Mouse (Mus musculus): ENCODE results near the gene Itgax.

Itgax gene

DNA sequence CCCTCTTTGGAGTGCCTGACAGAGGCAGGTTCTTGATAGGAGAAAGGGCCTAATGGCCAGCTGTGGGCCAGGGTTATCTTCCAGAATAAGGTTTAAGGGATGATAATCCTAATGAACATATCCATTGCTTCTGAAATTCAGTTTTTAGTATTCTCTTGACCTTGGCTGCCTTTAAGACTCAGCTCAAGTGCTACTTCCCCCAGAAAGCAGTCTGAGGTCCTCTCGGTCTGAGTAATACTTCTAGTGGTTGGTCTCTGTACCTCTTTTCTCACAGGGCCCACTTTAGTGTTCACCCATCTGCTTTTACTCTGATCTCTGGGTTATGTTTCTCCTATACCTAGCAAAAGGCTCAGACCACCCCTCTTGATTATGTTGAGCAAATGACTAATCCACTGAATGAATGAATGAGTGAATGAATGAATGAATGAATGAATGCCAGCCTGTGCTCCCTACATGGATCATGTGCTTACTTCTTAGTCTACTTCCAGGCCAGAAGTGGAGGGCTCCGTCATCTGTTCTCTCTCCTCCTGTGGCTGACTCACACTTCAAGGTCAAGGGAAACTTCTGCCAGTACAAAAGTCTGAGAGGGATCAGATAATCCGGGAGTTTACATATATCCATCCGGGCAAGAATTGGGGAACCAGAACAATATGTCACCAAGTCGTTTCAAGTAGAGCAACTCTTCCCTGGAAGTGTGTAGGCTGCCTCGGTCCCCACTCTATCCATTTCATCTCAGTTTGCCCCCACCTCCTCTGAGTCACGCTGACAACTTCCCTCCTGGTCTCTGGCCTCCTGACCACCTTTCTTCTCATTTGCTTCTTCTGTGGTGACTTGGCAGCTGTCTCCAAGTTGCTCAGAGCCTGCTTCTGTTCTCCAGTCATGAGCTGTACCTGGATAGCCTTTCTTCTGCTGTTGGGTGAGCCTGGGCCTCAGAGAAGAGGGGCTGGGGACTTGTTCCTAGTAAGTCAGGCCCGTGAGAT is at the start of gene Itgax:
Itgax (plus strand) TSS at position 807 of the 980 bp plus-strand sequence.
- DNase-seq (ENCODE audit: low read depth in 1 of 2, low spot score in 2 of 2): peak in 1 of 2 experiments; percentile 33

GRCm38 (mm10) chr7:128080012-128080411 is 49.3 kb upstream of the Itgax start:
- no peak for DNase-seq (ENCODE audit: low read depth in 1 of 2, low spot score in 2 of 2)

DNA sequence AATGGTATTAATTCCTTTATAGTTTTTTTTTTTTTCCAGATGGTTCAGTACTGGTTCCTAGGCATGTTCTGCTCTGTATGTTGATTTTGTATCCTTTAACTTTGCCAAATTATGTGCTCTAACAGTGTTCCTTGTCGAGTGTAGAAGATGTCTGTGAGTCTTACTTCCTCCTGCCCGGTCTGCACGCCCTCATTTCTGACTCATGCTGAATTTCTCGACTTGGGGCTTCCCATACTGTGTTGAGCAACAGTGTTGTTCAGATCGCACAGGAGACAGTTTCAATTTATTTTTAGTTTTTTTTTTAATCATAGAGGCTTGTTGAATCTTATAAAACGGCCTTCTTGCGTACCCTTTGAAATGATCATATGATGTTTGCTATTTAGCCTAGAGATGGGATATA is 40.2 kb upstream of the Itgax start:
- peak; percentile 51 to 65 for DNase-seq (ENCODE audit: low read depth in 1 of 2, low spot score in 2 of 2)

DNA sequence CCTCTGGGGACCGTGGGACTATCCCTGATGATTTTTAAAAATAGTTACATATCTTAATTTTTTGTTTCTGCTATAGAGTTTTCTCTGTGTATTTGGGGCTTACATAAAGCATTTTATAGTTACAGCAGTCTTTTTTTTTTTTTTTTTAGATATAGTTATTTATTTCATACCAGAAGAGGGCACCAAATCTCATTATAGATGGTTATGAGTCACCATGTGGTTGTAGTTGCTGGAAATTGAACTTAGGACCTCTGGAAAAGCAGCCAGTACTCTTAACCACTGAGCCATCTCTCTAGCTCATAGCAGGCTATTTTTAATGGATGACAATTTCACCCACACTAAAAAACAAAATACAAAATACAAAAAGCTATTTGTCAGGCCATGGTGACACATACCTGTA is 31.2 kb upstream of the Itgax start:
- DNase-seq (ENCODE audit: low read depth in 1 of 2, low spot score in 2 of 2): no peak

DNA sequence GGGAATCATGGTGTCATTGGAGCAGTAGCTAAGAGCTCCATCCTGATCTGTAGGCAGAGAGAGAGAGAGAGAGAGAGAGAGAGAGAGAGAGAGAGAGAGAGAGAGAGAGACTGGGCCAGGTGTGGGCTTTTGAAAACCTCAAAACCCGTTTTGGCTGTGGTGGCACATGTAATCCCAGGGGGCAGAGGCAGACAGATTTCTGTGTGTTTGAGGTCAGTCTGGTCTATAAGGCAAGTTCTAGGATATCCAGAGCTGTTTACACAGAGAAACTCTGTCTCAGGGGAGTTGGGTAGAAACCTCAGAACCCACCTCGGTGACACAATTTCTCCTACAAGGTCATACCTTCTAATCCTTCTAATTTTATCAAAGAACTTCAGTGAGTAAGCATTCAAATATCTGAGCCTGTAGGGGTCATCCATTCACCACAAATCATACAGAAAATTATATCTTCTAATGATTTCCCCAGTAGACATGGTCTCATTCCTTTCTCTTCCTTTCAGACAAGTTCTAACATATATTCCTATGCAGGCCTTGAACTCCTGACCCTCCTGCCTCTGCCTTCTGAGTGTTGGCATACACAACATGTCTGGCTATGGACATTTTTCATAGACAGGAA is 28.5 kb upstream of the Itgax start:
- no peak for DNase-seq (ENCODE audit: low read depth in 1 of 2, low spot score in 2 of 2)

DNA sequence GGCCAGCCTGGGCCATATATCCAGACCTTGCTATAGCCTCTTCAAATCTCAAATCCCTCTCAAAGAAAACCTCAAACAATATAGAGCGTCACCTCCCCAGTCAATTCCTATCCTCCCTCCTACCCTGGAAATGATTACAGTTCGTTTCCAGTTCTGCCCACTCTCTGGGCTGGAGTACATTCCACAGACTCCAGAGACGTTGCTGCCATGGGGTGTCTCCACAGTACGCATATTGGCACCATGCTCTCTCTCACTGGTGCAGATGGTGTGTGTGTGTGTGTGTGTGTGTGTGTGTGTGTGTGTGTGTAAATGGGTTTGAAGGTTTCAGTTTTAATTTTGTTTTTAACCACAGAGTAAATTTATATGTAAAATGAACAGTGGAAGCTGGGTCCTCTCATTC is 24.1 kb upstream of the Itgax start:
- peak in 1 of 2 experiments; percentile 0 for DNase-seq (ENCODE audit: low read depth in 1 of 2, low spot score in 2 of 2)

GRCm38 (mm10) chr7:128107462-128107861 is 21.9 kb upstream of the Itgax start:
- DNase-seq (ENCODE audit: low read depth in 1 of 2, low spot score in 2 of 2): peak in 1 of 2 experiments; percentile 1

DNA sequence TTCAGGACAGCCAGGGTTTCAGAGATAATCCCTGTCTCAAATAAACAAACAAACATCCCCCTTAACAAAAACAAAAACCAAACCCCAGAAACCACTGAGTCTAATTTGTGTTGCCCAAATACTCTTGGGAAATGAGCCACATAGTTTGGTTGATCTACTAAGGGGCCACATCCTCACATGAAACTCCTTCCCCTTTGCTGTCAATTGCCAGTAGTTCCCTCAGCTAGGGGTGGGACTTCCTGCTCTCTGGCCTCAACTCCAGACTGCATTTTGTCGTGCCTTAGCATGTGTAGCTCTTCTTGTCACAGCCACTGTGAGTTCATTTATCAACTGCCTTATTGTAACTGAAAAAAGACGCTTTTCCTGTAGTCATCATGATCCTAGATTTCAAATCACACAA is 19.0 kb upstream of the Itgax start:
- DNase-seq (ENCODE audit: low read depth in 1 of 2, low spot score in 2 of 2): peak in 1 of 2 experiments; percentile 1

DNA sequence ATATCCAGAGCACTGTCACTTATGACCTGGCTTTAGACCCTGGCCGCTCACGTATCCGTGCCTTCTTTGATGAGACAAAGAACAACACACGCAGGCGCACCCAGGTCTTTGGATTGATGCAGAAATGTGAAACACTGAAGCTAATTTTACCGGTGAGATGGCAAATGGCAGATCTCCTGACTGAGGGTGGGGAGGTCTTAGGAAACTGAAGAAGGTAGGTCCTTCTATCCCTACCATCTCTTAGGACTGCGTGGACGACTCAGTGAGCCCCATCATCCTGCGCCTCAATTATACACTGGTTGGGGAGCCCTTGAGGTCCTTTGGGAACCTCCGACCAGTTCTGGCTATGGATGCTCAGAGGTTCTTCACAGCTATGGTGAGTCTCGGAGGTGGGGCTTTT is 17.2 kb upstream of the Itgax start:
- peak in 1 of 2 experiments; percentile 0 for DNase-seq (ENCODE audit: low read depth in 1 of 2, low spot score in 2 of 2)

GRCm38 (mm10) chr7:128114371-128115105 is 14.8 kb upstream of the Itgax start:
- DNase-seq (ENCODE audit: low read depth in 1 of 2, low spot score in 2 of 2): no peak

- DNase-seq (ENCODE audit: low read depth in 1 of 2, low spot score in 2 of 2): peak in 1 of 2 experiments; percentile 4
Observed at GRCm38 (mm10) chr7:128115211-128115958, 14.0 kb upstream of the Itgax start.

DNA sequence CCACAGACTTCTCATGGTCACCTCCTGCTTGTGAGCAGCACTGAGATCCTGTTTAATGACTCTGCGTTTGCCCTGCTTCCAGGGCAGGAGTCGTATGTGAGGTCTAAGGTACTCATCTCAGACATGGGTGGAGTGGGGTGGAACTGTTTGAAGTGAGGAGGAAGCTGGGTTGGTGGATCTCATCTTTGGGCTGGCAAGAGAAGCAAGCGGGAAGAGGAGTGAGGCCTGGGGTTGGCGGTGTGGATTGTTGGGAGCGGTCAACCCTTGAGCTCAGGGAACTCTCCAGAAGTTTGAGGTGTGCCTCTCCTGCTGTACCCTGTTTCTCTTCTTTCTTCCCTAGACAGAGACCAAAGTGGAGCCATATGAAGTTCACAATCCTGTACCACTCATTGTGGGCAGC is 13.0 kb upstream of the Itgax start:
- no peak for DNase-seq (ENCODE audit: low read depth in 1 of 2, low spot score in 2 of 2)

- no peak for DNase-seq (ENCODE audit: low read depth in 1 of 2, low spot score in 2 of 2)
Observed at GRCm38 (mm10) chr7:128119726-128120490, 9.4 kb upstream of the Itgax start.

- DNase-seq (ENCODE audit: low read depth in 1 of 2, low spot score in 2 of 2): no peak
Observed at GRCm38 (mm10) chr7:128132148-128132547, 2.8 kb downstream of the Itgax start.

DNA sequence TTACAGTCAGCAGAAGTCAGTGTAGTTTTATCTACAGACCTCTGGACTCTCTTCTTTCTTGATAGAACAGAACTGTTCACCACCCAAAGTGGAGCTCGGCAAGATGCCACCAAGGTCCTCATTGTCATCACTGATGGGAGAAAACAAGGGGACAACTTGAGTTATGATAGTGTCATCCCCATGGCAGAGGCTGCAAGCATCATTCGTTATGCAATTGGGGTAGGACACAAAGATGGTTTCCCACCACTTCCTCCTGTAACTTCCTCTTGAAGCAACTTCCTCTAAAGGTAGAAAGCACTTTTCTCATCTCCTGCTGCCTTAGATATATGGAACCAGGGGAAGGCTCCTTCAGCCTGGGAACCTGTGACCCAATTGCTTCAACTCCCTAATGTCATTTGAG is 4.2 kb downstream of the Itgax start:
- peak; percentile 33 to 43 for DNase-seq (ENCODE audit: low read depth in 1 of 2, low spot score in 2 of 2)

DNA sequence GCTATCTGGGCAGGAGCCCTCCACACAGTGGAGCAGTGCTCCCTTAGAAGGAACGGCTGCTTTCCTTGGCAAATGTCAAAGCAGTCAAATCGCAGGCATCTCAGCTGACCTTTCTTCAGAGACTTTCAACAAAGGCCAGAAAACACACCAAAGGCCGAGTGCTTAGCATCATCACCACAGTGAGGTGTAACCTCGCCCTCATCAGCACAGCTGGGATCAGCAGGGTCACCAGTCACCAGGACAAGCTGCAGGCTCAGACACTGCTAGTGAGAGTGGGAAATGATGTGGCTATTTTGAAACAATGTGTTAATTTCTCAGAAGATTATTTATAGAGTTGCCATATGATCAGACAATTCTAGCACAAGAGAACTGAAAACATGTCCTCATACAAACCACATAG is 7.6 kb downstream of the Itgax start:
- DNase-seq (ENCODE audit: low read depth in 1 of 2, low spot score in 2 of 2): peak in 1 of 2 experiments; percentile 29

DNA sequence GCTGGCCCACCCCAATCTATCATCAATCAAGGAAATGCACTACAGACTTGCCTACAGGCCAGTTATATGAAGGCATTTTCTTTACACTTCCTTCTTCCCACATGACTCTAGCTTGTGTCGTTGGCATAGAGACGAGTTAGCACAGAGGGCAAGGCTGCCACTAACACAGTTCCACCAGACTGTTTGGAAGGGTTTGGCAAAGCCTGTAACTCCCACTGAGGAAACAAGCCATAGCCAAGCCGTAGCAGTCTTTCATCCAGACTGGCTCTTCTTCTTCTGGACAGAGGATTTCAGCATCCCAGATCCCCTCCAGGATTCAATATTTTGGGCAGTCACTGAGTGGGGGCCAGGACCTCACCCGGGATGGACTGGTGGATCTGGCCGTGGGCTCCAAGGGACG is 10.3 kb downstream of the Itgax start:
- DNase-seq (ENCODE audit: low read depth in 1 of 2, low spot score in 2 of 2): no peak

GRCm38 (mm10) chr7:128150970-128151369 is 21.6 kb downstream of the Itgax start:
- DNase-seq (ENCODE audit: low read depth in 1 of 2, low spot score in 2 of 2): no peak

DNA sequence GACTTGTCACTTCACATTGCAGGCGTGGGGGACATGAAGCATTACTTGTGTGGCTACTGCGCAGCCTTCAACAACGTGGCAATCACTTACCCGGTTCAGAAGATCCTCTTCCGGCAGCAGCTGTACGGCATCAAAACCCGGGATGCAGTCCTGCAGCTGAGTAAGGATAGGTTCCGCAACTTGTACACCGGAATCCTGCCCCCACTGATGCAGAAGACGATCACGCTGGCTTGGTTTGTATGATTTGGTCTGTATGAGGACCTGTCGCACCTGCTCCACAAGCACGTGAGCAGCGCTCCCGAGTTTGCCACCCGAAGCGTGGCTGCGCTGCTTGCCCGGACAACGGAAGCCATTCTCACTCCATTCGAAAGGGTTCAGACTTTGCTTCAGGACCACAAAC is 24.7 kb downstream of the Itgax start, which contains the start of gene Itgad:
Itgad (plus strand) TSS at position 301 of the 400 bp plus-strand sequence.
- DNase-seq (ENCODE audit: low read depth in 1 of 2, low spot score in 2 of 2): no peak

DNA sequence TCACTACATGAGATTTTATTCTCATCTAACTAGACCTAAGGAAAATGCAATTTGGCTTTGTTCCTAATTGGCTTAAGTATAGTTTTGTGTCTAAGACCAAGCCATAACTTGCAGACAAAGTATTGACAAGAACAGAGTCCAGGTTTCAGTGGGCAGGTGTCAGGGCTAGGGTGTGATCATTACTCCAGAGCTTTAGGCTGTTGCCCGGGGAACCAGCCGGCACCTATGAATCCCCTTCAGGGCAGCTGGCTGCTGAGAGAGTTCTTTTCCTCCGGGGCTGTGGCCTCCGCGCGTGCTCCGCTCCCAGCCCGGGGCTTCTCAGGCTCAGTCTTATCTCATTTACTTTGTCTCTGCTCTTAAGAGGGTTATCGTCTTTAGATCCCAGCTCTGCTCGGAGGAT is 25.6 kb downstream of the Itgax start:
- no peak for DNase-seq (ENCODE audit: low read depth in 1 of 2, low spot score in 2 of 2)

All from monocyte, adult 2 months (primary cell).